Mouse (Mus musculus) cerebellum, adult 9-11 months (tissue): ENCODE measurements around the gene Ube2q1.

ENCODE experiments used
- DNase-seq: peaks from one replicate; pipeline ENCODE4 v3.0.0; 2022

The Ube2q1 gene

DNA sequence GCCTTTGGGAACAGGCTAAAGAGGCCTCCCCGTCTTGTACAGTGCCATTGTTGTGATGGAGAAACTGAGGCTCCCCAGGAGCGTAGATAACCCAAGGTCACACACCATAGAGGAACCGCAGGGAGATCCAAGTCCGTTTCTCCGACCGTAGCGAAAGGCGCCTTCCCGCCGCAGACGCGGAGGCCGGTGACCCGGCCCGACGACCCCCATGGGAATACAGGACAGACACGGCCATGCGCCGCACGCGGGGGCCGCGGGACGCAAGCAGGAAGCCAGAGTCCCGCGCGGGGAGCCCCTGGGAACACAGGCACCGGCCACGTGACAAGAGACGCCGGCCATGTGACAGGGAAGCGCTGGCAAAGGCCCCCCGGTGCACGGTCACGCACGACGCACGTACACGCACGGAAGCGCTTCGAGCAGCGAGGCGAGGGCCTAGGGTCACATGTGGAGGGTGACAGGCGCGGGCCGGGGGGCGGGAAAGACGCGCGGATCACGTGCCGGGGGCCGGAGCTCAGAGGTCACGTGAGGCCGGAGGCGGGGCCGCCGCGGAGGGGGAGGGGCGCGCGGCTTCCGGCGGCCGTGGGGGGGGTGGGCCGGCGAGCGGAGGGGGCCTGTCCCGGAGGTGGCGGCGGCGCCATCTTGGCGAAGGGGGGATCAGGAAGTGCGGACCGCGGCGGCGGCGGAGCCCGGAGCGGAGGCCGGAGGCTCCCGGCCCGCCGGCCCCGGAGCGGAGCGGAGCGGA, at the start of gene Ube2q1:
TSS of gene Ube2q1 (plus strand) at position 649 of the 742 bp plus-strand sequence.
- DNase-seq: peak; percentile 98

DNA sequence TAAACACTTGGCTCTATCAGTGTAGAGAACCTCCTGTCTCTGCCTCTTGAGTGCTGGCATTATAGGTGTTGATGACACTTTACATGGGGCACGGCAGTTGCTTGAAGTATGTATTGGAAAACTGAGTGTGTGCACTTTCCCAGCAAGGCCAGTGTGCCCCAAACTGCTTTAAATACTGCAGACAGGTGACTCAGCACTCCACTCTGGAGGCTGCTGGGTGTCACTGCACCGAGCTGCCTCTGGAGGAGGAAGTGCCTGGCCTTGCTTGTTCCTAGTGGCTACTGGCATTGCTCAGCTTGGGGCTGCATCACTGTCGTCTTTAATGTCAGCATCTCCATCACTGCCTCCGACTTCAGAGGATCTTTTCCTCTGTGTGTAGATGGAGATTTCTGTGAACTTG, 46.4 kb upstream of the Ube2q1 start:
- DNase-seq: peak; percentile 32

DNA sequence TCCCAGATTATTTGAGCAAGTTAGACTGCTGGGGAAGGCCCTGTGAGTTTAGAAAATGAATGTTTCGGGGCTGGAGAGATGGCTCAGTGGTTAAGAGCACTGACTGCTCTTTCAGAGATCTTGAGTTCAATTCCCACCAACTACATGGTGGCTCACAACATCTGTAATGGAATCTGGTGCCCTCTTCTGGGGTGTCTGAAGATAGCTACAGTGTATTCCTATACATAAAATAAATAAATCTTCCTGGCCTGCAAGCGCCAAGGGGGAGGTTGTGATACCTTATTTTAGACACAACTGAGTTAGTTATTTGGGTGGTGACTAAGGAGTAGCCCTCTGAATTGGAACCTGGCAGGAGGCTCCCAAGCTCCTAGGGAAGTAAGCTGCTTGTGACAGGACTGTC, 44.6 kb upstream of the Ube2q1 start:
- no peak for DNase-seq

GRCm38 (mm10) chr3:89730350-89731331, 42.8 kb upstream of the Ube2q1 start:
- peak; percentile 58 for DNase-seq

- DNase-seq: no peak
Measured at GRCm38 (mm10) chr3:89732091-89732490, 41.3 kb upstream of the Ube2q1 start.

- DNase-seq: no peak
Measured at GRCm38 (mm10) chr3:89738509-89738908, 34.9 kb upstream of the Ube2q1 start.

DNA sequence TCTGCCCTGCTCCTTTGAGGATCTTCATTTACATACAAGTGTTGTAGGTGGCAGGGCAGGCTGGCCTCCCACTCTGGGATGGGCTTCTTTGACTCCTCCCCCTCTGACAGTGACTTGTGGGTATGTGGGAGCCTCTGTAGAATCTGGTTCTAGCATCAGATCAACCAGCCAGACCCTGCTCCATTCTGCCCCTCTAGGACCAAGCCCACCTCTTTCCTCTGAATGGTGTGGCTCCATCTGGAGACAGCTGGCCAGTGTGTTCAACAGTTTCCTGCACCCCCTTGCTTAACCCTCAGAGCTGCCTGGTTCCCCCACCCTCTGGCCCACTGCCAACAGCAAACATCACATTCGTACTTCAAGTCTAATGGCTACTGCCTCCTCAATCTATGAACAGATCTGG, 21.1 kb upstream of the Ube2q1 start:
- DNase-seq: no peak

GRCm38 (mm10) chr3:89755283-89755682, 18.1 kb upstream of the Ube2q1 start:
- peak; percentile 63 for DNase-seq

- peak; percentile 62 for DNase-seq
Measured at GRCm38 (mm10) chr3:89757851-89758250, 15.6 kb upstream of the Ube2q1 start.

- peak; percentile 94 for DNase-seq
Measured at GRCm38 (mm10) chr3:89759786-89760185, 13.6 kb upstream of the Ube2q1 start.

DNA sequence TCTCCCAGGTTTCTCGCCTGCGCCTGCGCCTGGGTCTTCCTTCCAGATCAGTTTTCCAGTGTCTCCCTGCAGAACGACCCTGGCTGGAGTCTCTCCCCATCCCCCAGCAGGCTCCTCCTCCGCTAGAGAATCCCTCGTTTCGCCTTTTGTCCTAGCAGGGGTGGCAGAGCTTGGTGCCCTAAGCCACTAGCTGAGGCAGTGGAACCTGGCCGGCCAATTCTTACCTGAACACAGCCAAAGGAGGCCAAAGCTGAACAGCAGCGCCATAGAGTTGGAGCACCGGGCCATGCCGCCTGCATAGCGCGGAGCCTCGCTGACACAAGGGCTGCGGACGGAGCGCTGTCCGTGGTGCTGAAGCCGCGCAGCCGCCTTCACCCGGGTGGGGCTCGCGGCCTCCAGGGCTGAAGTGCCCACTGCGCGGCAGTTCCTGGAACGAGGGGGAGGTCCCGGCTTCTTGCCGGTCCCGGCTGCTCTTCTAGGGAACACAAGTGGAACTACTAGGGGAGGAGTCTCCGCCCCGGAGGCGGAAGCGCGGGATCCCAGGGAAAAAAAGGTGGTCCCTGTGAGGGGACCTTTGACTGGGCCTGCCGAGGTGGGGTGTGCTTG, 9.2 kb upstream of the Ube2q1 start, which contains the start of gene Chrnb2:
TSS of gene Chrnb2 (minus strand) at position 514 of the 606 bp plus-strand sequence.
- peak; percentile 74 for DNase-seq

DNA sequence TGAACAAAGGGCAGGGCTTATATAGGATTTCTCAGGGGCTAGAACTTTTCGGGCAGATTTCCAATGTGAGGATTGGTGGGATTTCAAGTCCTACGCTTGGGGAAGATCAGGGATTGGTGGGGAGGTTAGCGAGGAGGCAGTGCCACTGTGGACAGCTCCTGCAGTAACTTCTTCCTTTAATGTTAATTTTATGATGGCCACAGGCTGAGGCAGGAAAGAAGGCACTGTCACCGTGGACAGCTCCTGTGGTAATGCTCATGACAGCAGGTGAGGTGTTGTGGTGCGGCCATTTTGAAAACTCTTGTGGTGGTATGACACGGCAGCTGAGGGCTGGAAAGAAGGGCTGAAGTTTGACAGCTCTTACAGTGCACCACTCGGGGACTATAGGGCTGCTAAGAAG, 3.8 kb upstream of the Ube2q1 start:
- no peak for DNase-seq

GRCm38 (mm10) chr3:89770425-89771002, 2.9 kb upstream of the Ube2q1 start:
- DNase-seq: no peak

DNA sequence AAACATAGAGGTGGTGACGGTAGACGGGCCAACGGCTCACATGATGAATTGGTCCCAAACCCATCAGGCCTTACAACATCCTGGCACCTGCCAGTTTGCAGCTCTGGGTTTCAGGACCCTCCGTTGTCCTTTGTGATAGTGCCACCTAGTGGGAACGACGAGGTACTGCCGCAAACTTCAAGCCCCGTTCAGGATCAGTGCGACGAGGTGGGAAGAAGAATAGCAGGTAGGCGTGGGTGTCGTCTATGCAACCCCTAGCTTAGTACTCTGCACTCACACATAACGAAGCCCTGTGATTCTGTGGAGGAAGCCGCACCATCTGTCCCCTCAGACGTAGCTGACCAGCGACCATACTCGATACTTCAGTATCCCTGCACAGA, 838 bp upstream of the Ube2q1 start:
- peak; percentile 91 for DNase-seq

- DNase-seq: peak; percentile 75
Measured at GRCm38 (mm10) chr3:89773740-89774211, 360 bp downstream of the Ube2q1 start.

- peak; percentile 60 for DNase-seq
Measured at GRCm38 (mm10) chr3:89774236-89774960, 982 bp downstream of the Ube2q1 start.

DNA sequence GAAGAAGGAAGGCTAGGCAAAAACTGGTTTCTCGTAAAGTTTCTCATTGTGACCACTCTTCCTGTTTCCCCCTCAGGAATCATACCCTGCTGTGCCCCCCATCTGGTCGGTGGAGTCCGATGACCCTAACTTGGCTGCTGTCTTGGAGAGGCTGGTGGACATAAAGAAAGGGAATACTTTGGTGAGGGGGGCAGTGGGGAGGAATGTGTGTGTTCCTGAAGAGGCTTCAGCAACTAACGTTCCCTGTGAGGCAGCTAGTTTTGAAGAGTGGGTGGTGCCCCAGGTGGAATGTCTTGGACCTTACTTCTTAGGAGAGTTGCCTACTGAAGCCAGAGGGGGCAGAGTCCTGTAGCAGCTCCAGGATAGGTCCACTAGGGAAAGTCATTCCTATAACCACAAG, 2.6 kb downstream of the Ube2q1 start:
- DNase-seq: no peak

DNA sequence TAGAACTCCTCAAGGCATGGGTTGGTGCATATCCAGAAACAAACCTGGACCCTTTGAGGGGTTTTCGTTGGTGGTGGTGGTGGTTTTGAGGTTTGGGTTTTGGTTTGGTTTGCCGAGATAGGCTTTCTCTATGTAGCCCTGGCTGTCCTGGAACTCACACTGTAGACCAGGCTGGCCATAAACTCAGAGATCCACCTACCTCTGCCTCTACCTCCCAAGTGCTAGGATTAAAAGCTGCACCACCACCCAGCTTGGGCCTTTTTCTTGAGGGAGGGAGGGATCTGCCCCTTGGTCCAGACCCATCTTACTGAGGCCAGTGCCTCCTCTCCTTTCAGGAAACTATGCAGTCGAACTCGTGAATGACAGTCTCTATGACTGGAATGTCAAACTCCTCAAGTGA, 6.7 kb downstream of the Ube2q1 start:
- no peak for DNase-seq

- no peak for DNase-seq
Measured at GRCm38 (mm10) chr3:89781640-89782039, 8.2 kb downstream of the Ube2q1 start.

GRCm38 (mm10) chr3:89784991-89785753, 11.8 kb downstream of the Ube2q1 start:
- DNase-seq: peak; percentile 77

- DNase-seq: no peak
Measured at GRCm38 (mm10) chr3:89786275-89786674, 12.9 kb downstream of the Ube2q1 start.
